Mouse (Mus musculus): ENCODE measurements around the gene Ing4. TPM values are rescaled to one million over a fixed set of nuclear protein-coding genes. Genes with fewer than 3 reads are reported as not detected.

Ing4 gene
- total and polyA plus RNA-seq, 3 experiments = 29.5 to 34.9 TPM; not detected in 1

GRCm38 (mm10) chr6:125084424-125084823 lies 44.9 kb downstream of the Ing4 start:
- H3K79me2 ChIP-seq (ENCODE audit: control insufficient read depth, insufficient read depth, low read length, poor library complexity) = no peaks in the 10 kb centered on the region; the same call in 1 of the 2 replicates
- TF ChIP-seq NELFE (IDR thresholded peaks at IDR 0.05; ENCODE audit: low read depth, low read length) (no peak), POLR2AphosphoS5 (IDR thresholded peaks at IDR 0.05; ENCODE audit: borderline replicate concordance, low read depth, low read length) (no peak), CHD2 (IDR thresholded peaks at IDR 0.05; ENCODE audit: low read length) (no peak), GATA1 (IDR thresholded peaks at IDR 0.05; ENCODE audit: low read depth, low read length) (no peak), TCF12 (IDR thresholded peaks at IDR 0.05; ENCODE audit: low read depth, low read length) (no peak), MYB (IDR thresholded peaks at IDR 0.05; ENCODE audit: low read depth, low read length) (no peak), ZKSCAN1 (IDR thresholded peaks at IDR 0.05; ENCODE audit: low read depth, low read length) (no peak), E2F4 (IDR thresholded peaks at IDR 0.05; ENCODE audit: borderline replicate concordance, low read depth, low read length) (no peak), CHD1 (IDR thresholded peaks at IDR 0.05; ENCODE audit: low read depth, low read length) (no peak), ZMIZ1 (IDR thresholded peaks at IDR 0.05; ENCODE audit: low read depth, low read length) (no peak), MEF2A (IDR thresholded peaks at IDR 0.05; ENCODE audit: extremely low read depth, insufficient replicate concordance, low read depth, low read length, poor library complexity, severe bottlenecking) (no peak), MAX (IDR thresholded peaks at IDR 0.05; ENCODE audit: low read length) (peak; percentile 64), MXI1 (IDR thresholded peaks at IDR 0.05; ENCODE audit: low read depth, low read length) (peak; percentile 47; the same call in 1 of the 2 replicates), ZC3H11A (IDR thresholded peaks at IDR 0.05; ENCODE audit: low read depth, low read length) (peak; percentile 91), POLR2AphosphoS2 (IDR thresholded peaks at IDR 0.05; ENCODE audit: low read length) (no peak), SIN3A (IDR thresholded peaks at IDR 0.05; ENCODE audit: low read length) (peak; percentile 72), NRF1 (IDR thresholded peaks at IDR 0.05; ENCODE audit: insufficient read depth, low read depth, low read length, poor library complexity, severe bottlenecking) (no peak), SMC3 (IDR thresholded peaks at IDR 0.05; ENCODE audit: low read depth, low read length) (peak; percentile 92), USF2 (IDR thresholded peaks at IDR 0.05; ENCODE audit: borderline replicate concordance in 1 of 2, insufficient read depth in 1 of 2, low read depth in 1 of 2, low read length in 2 of 2) (no peak), ZNF384 (IDR thresholded peaks at IDR 0.05; ENCODE audit: low read depth, low read length) (0 out of 2 replicates have a peak, but pooled peaks have one; percentile 20), RCOR1 (IDR thresholded peaks at IDR 0.05; ENCODE audit: low read depth, low read length) (no peak), ELF1 (IDR thresholded peaks at IDR 0.05; ENCODE audit: low read depth, low read length) (no peak), MYC (IDR thresholded peaks at IDR 0.05; ENCODE audit: low read depth, low read length) (peak; percentile 96), EP300 (IDR thresholded peaks at IDR 0.05; ENCODE audit: low read depth in 1 of 2, low read length in 2 of 2) (no peak), HCFC1 (IDR thresholded peaks at IDR 0.05; ENCODE audit: low read depth, low read length) (no peak), KAT2A (conservative IDR thresholded peaks at IDR 0.05; ENCODE audit: low read depth, low read length) (no peak), UBTF (IDR thresholded peaks at IDR 0.05; ENCODE audit: borderline replicate concordance, insufficient read depth, low read depth, low read length) (no peak), CTCF (IDR thresholded peaks at IDR 0.05 in 2 of 3, conservative IDR thresholded peaks at IDR 0.05 in 1 of 3; ENCODE audit: control insufficient read depth in 1 of 3, insufficient read depth in 1 of 3, low read depth in 2 of 3, low read length in 3 of 3, poor library complexity in 1 of 3, severe bottlenecking in 1 of 3) (peak; percentile 64 to 97 (median 89)), JUND (IDR thresholded peaks at IDR 0.05; ENCODE audit: low read depth, low read length) (0 out of 2 replicates have a peak, but pooled peaks have one; percentile 15), TAL1 (IDR thresholded peaks at IDR 0.05; ENCODE audit: low read length) (no peak), ETS1 (IDR thresholded peaks at IDR 0.05; ENCODE audit: low read depth, low read length) (no peak), MAFK (IDR thresholded peaks at IDR 0.05; ENCODE audit: borderline replicate concordance, low read depth, low read length) (no peak), USF1 (IDR thresholded peaks at IDR 0.05; ENCODE audit: low read depth, low read length) (no peak), MAZ (IDR thresholded peaks at IDR 0.05; ENCODE audit: low read depth, low read length) (no peak), GABPA (IDR thresholded peaks at IDR 0.05; ENCODE audit: low read depth, low read length) (no peak), TBP (IDR thresholded peaks at IDR 0.05; ENCODE audit: low read depth, low read length) (no peak), RAD21 (IDR thresholded peaks at IDR 0.05; ENCODE audit: low read depth, low read length) (peak; percentile 97), POLR2A (IDR thresholded peaks at IDR 0.05; ENCODE audit: control insufficient read depth in 1 of 2, insufficient read depth in 1 of 2, low read depth in 1 of 2, low read length in 2 of 2, poor library complexity in 1 of 2) (no peak)

More at GRCm38 (mm10) chr6:125084424-125084823, 44.9 kb downstream of the Ing4 start:
- H3K27me3 ChIP-seq (ENCODE audit: control insufficient read depth in 1 of 2, insufficient read depth in 2 of 2, low read length in 2 of 2) = no peaks in the 10 kb centered on the region
- H3K27ac ChIP-seq (ENCODE audit: control insufficient read depth, low read depth, low read length) = no peak overlapping the region
- H3K4me3 ChIP-seq (ENCODE audit: control insufficient read depth in 1 of 2, insufficient read depth in 1 of 2, low read depth in 2 of 2, low read length in 2 of 2) = no peak overlapping the region
- H3K9ac ChIP-seq (ENCODE audit: control insufficient read depth, low read depth, low read length, poor library complexity, severe bottlenecking) = no peak overlapping the region
- peak; percentile 83 for DNase-seq (ENCODE audit: low read depth, low spot score)
- peaks cover under 1 to 1% of the 10 kb centered on the region in 2 experiments; a peak in 2 of 4 replicates for H3K4me1 ChIP-seq (ENCODE audit: control insufficient read depth in 1 of 2, insufficient read depth in 2 of 2, low read length in 2 of 2)
- no peaks in the 10 kb centered on the region for H3K9me3 ChIP-seq (replicated peaks; ENCODE audit: insufficient read depth, low read length)
- peaks cover 0 to 2% of the 10 kb centered on the region in 2 experiments; a peak in 2 of 4 replicates for H3K36me3 ChIP-seq (ENCODE audit: control insufficient read depth in 1 of 2, insufficient read depth in 2 of 2, low read length in 2 of 2)

Measured in MEL (cell line).